Mouse (Mus musculus): ENCODE data around the gene Bad. TPM values are rescaled to one million over a fixed set of nuclear protein-coding genes. Genes with fewer than 3 reads are reported as not detected.
"Not testable (repeated sequence)": the region's sequence is repeated elsewhere in the genome, so short reads cannot be mapped to it uniquely, and the experiment has no call there.

The Bad gene
- polyA plus RNA-seq, 1 experiment from 2014 or later = 90.3 TPM

GRCm38 (mm10) chr19:6907811-6908540 lies 33.7 kb upstream of the Bad start:
- Histone ChIP-seq H3K9ac (0 out of 2 replicates have a peak overlapping the region, but pooled peaks have one; percentile 28), H3K4me1 (peaks cover 26% of the 10 kb centered on the region), H3K4me3 (replicated peaks) (peak overlapping the region; percentile 66), H3K4me2 (replicated peaks) (peak overlapping the region; percentile 70), H3K9me3 (replicated peaks) (no peaks in the 10 kb centered on the region), H3K27me3 (no peaks in the 10 kb centered on the region), H3K27ac (replicated peaks) (no peak overlapping the region; the same call in 1 of the 2 replicates), H3K36me3 (peaks cover 46% of the 10 kb centered on the region)
- ATAC-seq (ENCODE audit: insufficient number of reproducible peaks, low FRiP score, low TSS enrichment, low read depth) = no peak
- 75% methylated on average over 7 of the region's 7 CpGs for WGBS

GRCm38 (mm10) chr19:6909021-6909420 lies 32.6 kb upstream of the Bad start:
- Histone ChIP-seq H3K4me3 (replicated peaks) (peak overlapping the region; percentile 66), H3K4me2 (replicated peaks) (peak overlapping the region; percentile 70), H3K27me3 (no peaks in the 10 kb centered on the region), H3K9ac (peak overlapping the region; percentile 63), H3K4me1 (peaks cover 26% of the 10 kb centered on the region), H3K36me3 (peaks cover 53% of the 10 kb centered on the region), H3K27ac (replicated peaks) (peak overlapping the region; percentile 99), H3K9me3 (replicated peaks) (no peaks in the 10 kb centered on the region)
- 3% methylated on average over 11 of the region's 11 CpGs for WGBS
- no peak for ATAC-seq (ENCODE audit: insufficient number of reproducible peaks, low FRiP score, low TSS enrichment, low read depth)

GRCm38 (mm10) chr19:6909507-6910289 lies 32.0 kb upstream of the Bad start, which contains the start of the genes Trmt112 and Prdx5:
TSS of gene Trmt112 (plus strand) at chr19:6909698.
TSS of gene Prdx5 (minus strand) at chr19:6910106.
- Histone ChIP-seq H3K9me3 (replicated peaks) (no peaks in the 10 kb centered on the region), H3K4me1 (peaks cover 26% of the 10 kb centered on the region), H3K9ac (peak within 1 kb of the TSS; percentile 63), H3K36me3 (peaks cover 50% of the 10 kb centered on the region), H3K27ac (replicated peaks) (peak within 1 kb of the TSS; percentile 99), H3K4me3 (replicated peaks) (peak within 1 kb of the TSS; percentile 66), H3K4me2 (replicated peaks) (peak within 1 kb of the TSS; percentile 70), H3K27me3 (no peaks in the 10 kb centered on the region)
- peak; percentile 94 for ATAC-seq (ENCODE audit: insufficient number of reproducible peaks, low FRiP score, low TSS enrichment, low read depth)
- under 1% methylated on average over 65 of the region's 65 CpGs for WGBS

- H3K4me2 ChIP-seq (replicated peaks) = peak overlapping the region; percentile 70
- not testable (repeated sequence) for H3K9me3 ChIP-seq (replicated peaks); H3K27me3 ChIP-seq
- H3K27ac ChIP-seq (replicated peaks) = peak overlapping the region; percentile 99
- H3K9ac ChIP-seq = peak overlapping the region; percentile 63
- under 1% methylated on average over 29 of the region's 30 CpGs for WGBS
- peaks cover 26% of the 10 kb centered on the region for H3K4me1 ChIP-seq
- peak; percentile 43; the same call in 1 of the 2 replicates for ATAC-seq (ENCODE audit: insufficient number of reproducible peaks, low FRiP score, low TSS enrichment, low read depth)
- peak overlapping the region; percentile 66 for H3K4me3 ChIP-seq (replicated peaks)
- peaks cover 44% of the 10 kb centered on the region for H3K36me3 ChIP-seq
Observed at GRCm38 (mm10) chr19:6910306-6910705, 31.4 kb upstream of the Bad start.

GRCm38 (mm10) chr19:6911101-6912074 lies 30.3 kb upstream of the Bad start:
- H3K4me2 ChIP-seq (replicated peaks) = peak overlapping the region; percentile 70
- H3K4me3 ChIP-seq (replicated peaks) = peak overlapping the region; percentile 66
- no peak for ATAC-seq (ENCODE audit: insufficient number of reproducible peaks, low FRiP score, low TSS enrichment, low read depth)
- H3K27me3 ChIP-seq = no peaks in the 10 kb centered on the region
- no peak overlapping the region for H3K9ac ChIP-seq
- H3K27ac ChIP-seq (replicated peaks) = no peak overlapping the region
- H3K4me1 ChIP-seq = peaks cover 26% of the 10 kb centered on the region
- H3K36me3 ChIP-seq = peaks cover 35% of the 10 kb centered on the region
- no peaks in the 10 kb centered on the region for H3K9me3 ChIP-seq (replicated peaks)
- WGBS = 83% methylated on average over 19 of the region's 19 CpGs

GRCm38 (mm10) chr19:6912205-6912970 lies 29.3 kb upstream of the Bad start:
- WGBS = 94% methylated on average over 15 of the region's 15 CpGs
- Histone ChIP-seq H3K36me3 (peaks cover 27% of the 10 kb centered on the region), H3K4me1 (peaks cover 25% of the 10 kb centered on the region), H3K27me3 (no peaks in the 10 kb centered on the region), H3K4me3 (replicated peaks) (no peak overlapping the region), H3K27ac (replicated peaks) (no peak overlapping the region), H3K4me2 (replicated peaks) (no peak overlapping the region), H3K9me3 (replicated peaks) (no peaks in the 10 kb centered on the region), H3K9ac (no peak overlapping the region)
- no peak for ATAC-seq (ENCODE audit: insufficient number of reproducible peaks, low FRiP score, low TSS enrichment, low read depth)

- Histone ChIP-seq H3K27ac (replicated peaks) (no peak overlapping the region), H3K27me3 (no peaks in the 10 kb centered on the region), H3K36me3 (peaks cover 27% of the 10 kb centered on the region), H3K9me3 (replicated peaks) (no peaks in the 10 kb centered on the region), H3K9ac (no peak overlapping the region), H3K4me2 (replicated peaks) (no peak overlapping the region), H3K4me1 (peaks cover 19% of the 10 kb centered on the region), H3K4me3 (replicated peaks) (no peak overlapping the region)
- WGBS = 81% methylated on average over 6 of the region's 6 CpGs
- no peak for ATAC-seq (ENCODE audit: insufficient number of reproducible peaks, low FRiP score, low TSS enrichment, low read depth)
Observed at GRCm38 (mm10) chr19:6913036-6913435, 28.6 kb upstream of the Bad start.

- Histone ChIP-seq H3K4me2 (replicated peaks) (no peak overlapping the region), H3K27ac (replicated peaks) (no peak overlapping the region), H3K36me3 (peaks cover 31% of the 10 kb centered on the region), H3K9ac (no peak overlapping the region), H3K27me3 (no peaks in the 10 kb centered on the region), H3K9me3 (replicated peaks) (no peaks in the 10 kb centered on the region), H3K4me1 (peaks cover 11% of the 10 kb centered on the region), H3K4me3 (replicated peaks) (no peak overlapping the region)
- ATAC-seq (ENCODE audit: insufficient number of reproducible peaks, low FRiP score, low TSS enrichment, low read depth) = no peak
- 78% methylated on average over 11 of the region's 11 CpGs for WGBS
Observed at GRCm38 (mm10) chr19:6913991-6914390, 27.7 kb upstream of the Bad start.

GRCm38 (mm10) chr19:6914540-6914939 lies 27.1 kb upstream of the Bad start:
- H3K9ac ChIP-seq = no peak overlapping the region
- H3K4me3 ChIP-seq (replicated peaks) = no peak overlapping the region
- peaks cover 31% of the 10 kb centered on the region for H3K36me3 ChIP-seq
- no peaks in the 10 kb centered on the region for H3K9me3 ChIP-seq (replicated peaks)
- H3K4me1 ChIP-seq = peaks cover 11% of the 10 kb centered on the region
- H3K4me2 ChIP-seq (replicated peaks) = no peak overlapping the region
- WGBS = 86% methylated on average over 9 of the region's 9 CpGs
- ATAC-seq (ENCODE audit: insufficient number of reproducible peaks, low FRiP score, low TSS enrichment, low read depth) = no peak
- no peaks in the 10 kb centered on the region for H3K27me3 ChIP-seq
- no peak overlapping the region for H3K27ac ChIP-seq (replicated peaks)

- Histone ChIP-seq H3K4me3 (replicated peaks) (no peak overlapping the region), H3K27me3 (no peaks in the 10 kb centered on the region), H3K9me3 (replicated peaks) (no peaks in the 10 kb centered on the region), H3K4me1 (peaks cover 17% of the 10 kb centered on the region), H3K27ac (replicated peaks) (no peak overlapping the region), H3K36me3 (peaks cover 31% of the 10 kb centered on the region), H3K9ac (no peak overlapping the region), H3K4me2 (replicated peaks) (no peak overlapping the region)
- WGBS = 83% methylated on average over 4 of the region's 4 CpGs
- ATAC-seq (ENCODE audit: insufficient number of reproducible peaks, low FRiP score, low TSS enrichment, low read depth) = no peak
Observed at GRCm38 (mm10) chr19:6915276-6915675, 26.4 kb upstream of the Bad start.
